Mouse (Mus musculus) brain, embryonic 14.5 days (tissue): Measurements from ENCODE around the gene Rexo4.

Experiments used
- CTCF ChIP-seq: fragments of 200-500 bp; IDR thresholded peaks from 2 replicates; pipeline ENCODE4 v1.5.1; 2012; ENCODE audit warnings: inconsistent platforms, mild to moderate bottlenecking, moderate library complexity, borderline replicate concordance; ENCODE audit not compliant: insufficient read depth, insufficient read length; ENCODE audit errors: extremely low read depth
- POLR2A ChIP-seq: fragments of 200-500 bp; IDR thresholded peaks from 2 replicates; pipeline ENCODE4 v1.6.1; 2012; ENCODE audit warnings: mild to moderate bottlenecking, inconsistent platforms, borderline replicate concordance; ENCODE audit not compliant: poor library complexity, insufficient read depth, insufficient read length, severe bottlenecking; ENCODE audit errors: extremely low read depth

DNA sequence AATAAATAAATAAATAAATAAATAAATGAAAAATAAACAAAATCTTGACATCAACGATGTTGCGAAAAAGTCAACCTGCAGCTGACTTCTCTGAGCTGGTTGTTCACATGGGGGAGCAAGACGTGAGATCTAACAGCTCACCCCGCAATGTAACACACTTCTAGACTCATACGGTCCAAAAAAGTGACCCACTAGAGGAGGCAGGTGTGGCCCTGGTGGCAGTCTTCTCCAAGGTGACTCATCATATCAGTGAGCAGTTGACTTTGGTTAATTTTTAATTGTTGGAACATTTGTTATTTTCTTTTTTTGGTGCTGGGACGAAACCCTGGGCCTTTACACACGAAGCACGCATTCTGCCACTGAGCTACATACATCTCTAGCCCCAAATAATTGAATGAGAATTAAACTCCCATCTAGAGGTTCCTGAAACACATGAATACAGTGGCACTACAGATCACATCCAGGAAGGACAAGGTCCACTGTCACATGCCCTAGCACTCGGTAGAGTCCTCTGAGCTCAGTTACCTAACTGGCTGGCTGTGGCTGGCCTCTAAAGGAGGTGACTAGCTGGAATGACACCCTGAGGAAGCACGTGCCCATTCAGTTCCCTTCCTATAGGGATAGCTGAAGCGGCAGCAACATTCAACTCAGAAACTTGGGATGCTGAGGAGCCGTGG lies 7.2 kb downstream of the Rexo4 start:
- TF ChIP-seq CTCF, result no peak
- TF ChIP-seq POLR2A, result no peak
